Mouse (Mus musculus) frontal cortex, postnatal 14 days (tissue): ENCODE measurements around the gene Dync1li2.
A peak's percentile ranks its signal among the peaks of the same experiment; 100 is the strongest.

Experiments used
- DNase-seq, 2 experiments: peaks; one replicate each; pipeline ENCODE4 v3.0.0; 2022; ENCODE audit warnings: low spot score in 2 of 2

Gene Dync1li2

GRCm38 (mm10) chr8:104413770-104414169, 29.1 kb downstream of the Dync1li2 start:
- DNase-seq = no peak

GRCm38 (mm10) chr8:104412805-104413532, 29.9 kb downstream of the Dync1li2 start:
- DNase-seq = no peak

GRCm38 (mm10) chr8:104411972-104412371, 30.9 kb downstream of the Dync1li2 start:
- no peak for DNase-seq

GRCm38 (mm10) chr8:104411468-104411867, 31.4 kb downstream of the Dync1li2 start:
- peak; percentile 55 to 74 for DNase-seq

- no peak for DNase-seq
Observed at GRCm38 (mm10) chr8:104410628-104411273, 32.1 kb downstream of the Dync1li2 start.

GRCm38 (mm10) chr8:104408328-104409110, 34.3 kb downstream of the Dync1li2 start:
- no peak for DNase-seq

- no peak for DNase-seq
Observed at GRCm38 (mm10) chr8:104406340-104407128, 36.3 kb downstream of the Dync1li2 start.

GRCm38 (mm10) chr8:104405430-104406187, 37.2 kb downstream of the Dync1li2 start:
- no peak for DNase-seq

GRCm38 (mm10) chr8:104403596-104403995, 39.3 kb downstream of the Dync1li2 start:
- no peak for DNase-seq

- no peak for DNase-seq
Observed at GRCm38 (mm10) chr8:104395703-104396357, 47.0 kb downstream of the Dync1li2 start, which contains the start of gene Cmtm4. Cmtm4 (minus strand) TSS chr8:104395807.

- peak in 1 of 2 experiments; percentile 27 for DNase-seq
Observed at GRCm38 (mm10) chr8:104394801-104395702, 47.8 kb downstream of the Dync1li2 start.

GRCm38 (mm10) chr8:104393767-104394166, 49.1 kb downstream of the Dync1li2 start:
- no peak for DNase-seq

GRCm38 (mm10) chr8:104393139-104393538, 49.7 kb downstream of the Dync1li2 start:
- no peak for DNase-seq

GRCm38 (mm10) chr8:104390245-104390644, 52.6 kb downstream of the Dync1li2 start:
- DNase-seq = no peak

- DNase-seq = no peak
Observed at GRCm38 (mm10) chr8:104387980-104388379, 54.9 kb downstream of the Dync1li2 start.

- DNase-seq = no peak
Observed at GRCm38 (mm10) chr8:104387501-104387900, 55.3 kb downstream of the Dync1li2 start.

- DNase-seq = no peak
Observed at GRCm38 (mm10) chr8:104386693-104387092, 56.2 kb downstream of the Dync1li2 start.

- DNase-seq = no peak
Observed at GRCm38 (mm10) chr8:104383977-104384376, 58.9 kb downstream of the Dync1li2 start.

GRCm38 (mm10) chr8:104383296-104383695, 59.6 kb downstream of the Dync1li2 start:
- DNase-seq = no peak
